Mouse (Mus musculus): ENCODE results near the gene Gm43951.

The Gm43951 gene

GRCm38 (mm10) chr11:72206341-72207203, at the start of gene Gm43951:
Gene Gm43951 (minus strand): TSS chr11:72206840.
- in situ Hi-C loops (cut with MboI; ENCODE audit: unreplicated experiment in 2 of 2) = loop anchor here (10.0 to 25.0 kb wide), 4 partner anchors 152 to 1194 kb away; partner anchors contain the start of genes Cyb5d2 (in 1 of the 2), Derl2 (in 1 of the 2), Dhx33 (in 1 of the 2) and Mis12 (in 1 of the 2)

GRCm38 (mm10) chr11:72256441-72256840, 49.8 kb upstream of the Gm43951 start:
- in situ Hi-C loops (cut with MboI; ENCODE audit: unreplicated experiment in 2 of 2) = no loop called here

- in situ Hi-C loops (cut with MboI; ENCODE audit: unreplicated experiment in 2 of 2) = no loop called here
These were observed 49.0 kb upstream of the Gm43951 start for GRCm38 (mm10) chr11:72255629-72256028.

- in situ Hi-C loops (cut with MboI; ENCODE audit: unreplicated experiment in 2 of 2) = no loop called here
These were observed 38.6 kb upstream of the Gm43951 start for GRCm38 (mm10) chr11:72245196-72245753.

- in situ Hi-C loops (cut with MboI; ENCODE audit: unreplicated experiment in 2 of 2) = no loop called here
These were observed 33.6 kb upstream of the Gm43951 start for GRCm38 (mm10) chr11:72240062-72240860.

- in situ Hi-C loops (cut with MboI; ENCODE audit: unreplicated experiment in 2 of 2) = no loop called here
These were observed 27.4 kb upstream of the Gm43951 start for GRCm38 (mm10) chr11:72234013-72234412.

- in situ Hi-C loops (cut with MboI; ENCODE audit: unreplicated experiment in 2 of 2) = no loop called here
These were observed 26.4 kb upstream of the Gm43951 start for GRCm38 (mm10) chr11:72232991-72233390.

GRCm38 (mm10) chr11:72232068-72232467, 25.4 kb upstream of the Gm43951 start:
- in situ Hi-C loops (cut with MboI; ENCODE audit: unreplicated experiment in 2 of 2) = no loop called here

GRCm38 (mm10) chr11:72228513-72228912, 21.9 kb upstream of the Gm43951 start:
- in situ Hi-C loops (cut with MboI; ENCODE audit: unreplicated experiment in 2 of 2) = no loop called here

- in situ Hi-C loops (cut with MboI; ENCODE audit: unreplicated experiment in 2 of 2) = no loop called here
These were observed 20.3 kb upstream of the Gm43951 start for GRCm38 (mm10) chr11:72226901-72227300.

GRCm38 (mm10) chr11:72226020-72226791, 19.6 kb upstream of the Gm43951 start:
- in situ Hi-C loops (cut with MboI; ENCODE audit: unreplicated experiment in 2 of 2) = no loop called here

GRCm38 (mm10) chr11:72224865-72225264, 18.2 kb upstream of the Gm43951 start:
- in situ Hi-C loops (cut with MboI; ENCODE audit: unreplicated experiment in 2 of 2) = loop anchor here (5.0 to 25.0 kb wide), 7 partner anchors 92 to 1213 kb away; partner anchors contain the start of genes Cyb5d2 (in 1 of the 2), Derl2 (in 1 of the 2), Dhx33 (in 1 of the 2) and Mis12 (in 1 of the 2)

GRCm38 (mm10) chr11:72223414-72223813, 16.8 kb upstream of the Gm43951 start:
- in situ Hi-C loops (cut with MboI; ENCODE audit: unreplicated experiment in 2 of 2) = loop anchor here (5.0 to 25.0 kb wide), 7 partner anchors 94 to 1211 kb away; partner anchors contain the start of genes Cyb5d2 (in 1 of the 2), Derl2 (in 1 of the 2), Dhx33 (in 1 of the 2) and Mis12 (in 1 of the 2)

GRCm38 (mm10) chr11:72221278-72221677, 14.6 kb upstream of the Gm43951 start:
- in situ Hi-C loops (cut with MboI; ENCODE audit: unreplicated experiment in 2 of 2) = loop anchor here (5.0 to 25.0 kb wide), 7 partner anchors 96 to 1209 kb away; partner anchors contain the start of genes Cyb5d2 (in 1 of the 2), Derl2 (in 1 of the 2), Dhx33 (in 1 of the 2) and Mis12 (in 1 of the 2)

GRCm38 (mm10) chr11:72217116-72217515, 10.5 kb upstream of the Gm43951 start:
- in situ Hi-C loops (cut with MboI; ENCODE audit: unreplicated experiment in 2 of 2) = loop anchor here in 1 of 2 experiments (5.0 to 25.0 kb wide), 5 partner anchors 215 to 1205 kb away; partner anchors contain the start of genes Cyb5d2, Derl2, Dhx33 and Mis12

GRCm38 (mm10) chr11:72215410-72215797, 8.8 kb upstream of the Gm43951 start, which contains the start of gene Med31:
Gene Med31 (minus strand): TSS chr11:72215592.
- in situ Hi-C loops (cut with MboI; ENCODE audit: unreplicated experiment in 2 of 2) = loop anchor here in 1 of 2 experiments (5.0 to 25.0 kb wide), 5 partner anchors 217 to 1203 kb away; partner anchors contain the start of genes Cyb5d2, Derl2, Dhx33 and Mis12

- in situ Hi-C loops (cut with MboI; ENCODE audit: unreplicated experiment in 2 of 2) = loop anchor here in 1 of 2 experiments (5.0 to 25.0 kb wide), 5 partner anchors 218 to 1202 kb away; partner anchors contain the start of genes Cyb5d2, Derl2, Dhx33 and Mis12
These were observed 8.2 kb upstream of the Gm43951 start for GRCm38 (mm10) chr11:72214591-72215409.

- in situ Hi-C loops (cut with MboI; ENCODE audit: unreplicated experiment in 2 of 2) = loop anchor here (10.0 to 25.0 kb wide), 4 partner anchors 153 to 1196 kb away; partner anchors contain the start of genes Cyb5d2 (in 1 of the 2), Derl2 (in 1 of the 2), Dhx33 (in 1 of the 2) and Mis12 (in 1 of the 2)
These were observed 1.3 kb upstream of the Gm43951 start for GRCm38 (mm10) chr11:72207834-72208377.
